Mouse (Mus musculus) MEL (cell line): ENCODE data around the gene Ttc1. TPM values are rescaled to one million over a fixed set of nuclear protein-coding genes. Genes with fewer than 3 reads are reported as not detected.

ENCODE experiments used
- DNase-seq: peaks from one replicate; pipeline ENCODE4 v3.0.0; 2011; ENCODE audit warnings: low read depth, low spot score
- H3K27ac ChIP-seq: 2 replicates; pipeline ENCODE4 v1.5.1; 2012; ENCODE audit warnings: low read depth, mild to moderate bottlenecking, control low read depth, low read length, moderate library complexity; ENCODE audit not compliant: control insufficient read depth
- H3K27me3 ChIP-seq, 2 experiments: fragments of 150-350 bp in 1 of 2; sonication (generic) in 1 of 2; 2 replicates each; pipeline ENCODE4 v1.6.1; 2012; ENCODE audit warnings: low read length in 2 of 2, mild to moderate bottlenecking in 2 of 2, improper control_type of control experiment in 1 of 2, moderate library complexity in 1 of 2; ENCODE audit not compliant: insufficient read depth in 2 of 2, control insufficient read depth in 1 of 2
- H3K36me3 ChIP-seq, 2 experiments: 2 replicates each; pipeline ENCODE4 v1.6.1; 2012 to 2014; ENCODE audit warnings: low read length in 2 of 2, improper control_type of control experiment in 1 of 2, inconsistent platforms in 1 of 2, mild to moderate bottlenecking in 1 of 2; ENCODE audit not compliant: insufficient read depth in 2 of 2, control insufficient read depth in 1 of 2
- H3K4me1 ChIP-seq, 2 experiments: fragments of 150-350 bp in 1 of 2; sonication (generic) in 1 of 2; 2 replicates each; pipeline ENCODE4 v1.6.1; 2012; ENCODE audit warnings: low read length in 2 of 2, improper control_type of control experiment in 1 of 2, mild to moderate bottlenecking in 1 of 2; ENCODE audit not compliant: insufficient read depth in 2 of 2, control insufficient read depth in 1 of 2
- H3K4me3 ChIP-seq, 2 experiments: fragments of 150-350 bp in 1 of 2; sonication (generic) in 1 of 2; 2 replicates each; pipeline ENCODE4 v1.5.1; 2012; ENCODE audit warnings: low read depth in 2 of 2, low read length in 2 of 2, mild to moderate bottlenecking in 2 of 2, moderate library complexity in 2 of 2, control low read depth in 1 of 2, improper control_type of control experiment in 1 of 2; ENCODE audit not compliant: control insufficient read depth in 1 of 2, insufficient read depth in 1 of 2
- H3K79me2 ChIP-seq: 2 replicates; pipeline ENCODE4 v1.6.1; 2012; ENCODE audit warnings: mild to moderate bottlenecking, low read length, moderate library complexity; ENCODE audit not compliant: control insufficient read depth, poor library complexity, insufficient read depth
- H3K9ac ChIP-seq: 2 replicates; pipeline ENCODE4 v1.6.1; 2012; ENCODE audit warnings: low read depth, mild to moderate bottlenecking, control low read depth, low read length, moderate library complexity; ENCODE audit not compliant: control insufficient read depth, poor library complexity, severe bottlenecking
- H3K9me3 ChIP-seq: fragments of 150-350 bp; sonication (generic); replicated peaks from 2 replicates; pipeline ENCODE4 v1.6.1; 2012; ENCODE audit warnings: mild to moderate bottlenecking, low read length, improper control_type of control experiment, moderate library complexity; ENCODE audit not compliant: insufficient read depth
- CHD2 ChIP-seq: IDR thresholded peaks from 2 replicates; pipeline ENCODE4 v1.6.1; 2011; ENCODE audit warnings: low read length, improper control_type of control experiment
- E2F4 ChIP-seq: IDR thresholded peaks from 2 replicates; pipeline ENCODE4 v1.6.1; 2011; ENCODE audit warnings: low read depth, low read length, improper control_type of control experiment, borderline replicate concordance
- ELF1 ChIP-seq: IDR thresholded peaks from 2 replicates; pipeline ENCODE4 v1.6.1; 2014; ENCODE audit warnings: low read depth, mild to moderate bottlenecking, inconsistent platforms, low read length, improper control_type of control experiment, moderate library complexity
- EP300 ChIP-seq, 2 experiments: IDR thresholded peaks; 2 replicates each; pipeline ENCODE4 v1.6.1; 2011; ENCODE audit warnings: improper control_type of control experiment in 2 of 2, low read length in 2 of 2, low read depth in 1 of 2, mild to moderate bottlenecking in 1 of 2
- ETS1 ChIP-seq: IDR thresholded peaks from 2 replicates; pipeline ENCODE4 v1.6.1; 2012; ENCODE audit warnings: low read depth, mild to moderate bottlenecking, inconsistent platforms, low read length, improper control_type of control experiment, moderate library complexity
- GATA1 ChIP-seq: IDR thresholded peaks from 2 replicates; pipeline ENCODE4 v1.6.1; 2011; ENCODE audit warnings: low read depth, low read length, improper control_type of control experiment
- JUND ChIP-seq: IDR thresholded peaks from 2 replicates; pipeline ENCODE4 v1.6.1; 2011; ENCODE audit warnings: low read depth, mild to moderate bottlenecking, improper control_type of control experiment, low read length
- KAT2A ChIP-seq: conservative IDR thresholded peaks from 2 replicates; pipeline ENCODE4 v1.6.1; 2012; ENCODE audit warnings: low read depth, low read length, improper control_type of control experiment, inconsistent platforms
- MAFK ChIP-seq: IDR thresholded peaks from 2 replicates; pipeline ENCODE4 v1.6.1; 2011; ENCODE audit warnings: low read depth, mild to moderate bottlenecking, low read length, improper control_type of control experiment, borderline replicate concordance
- MAX ChIP-seq: IDR thresholded peaks from 2 replicates; pipeline ENCODE4 v1.6.1; 2011; ENCODE audit warnings: low read length, improper control_type of control experiment
- MEF2A ChIP-seq: IDR thresholded peaks from 2 replicates; pipeline ENCODE4 v1.6.1; 2014; ENCODE audit warnings: low read depth, mild to moderate bottlenecking, inconsistent platforms, low read length, improper control_type of control experiment; ENCODE audit not compliant: poor library complexity, insufficient replicate concordance, severe bottlenecking; ENCODE audit errors: extremely low read depth
- MXI1 ChIP-seq: IDR thresholded peaks from 2 replicates; pipeline ENCODE4 v1.6.1; 2011; ENCODE audit warnings: mild to moderate bottlenecking, low read depth, low read length, improper control_type of control experiment
- MYB ChIP-seq: IDR thresholded peaks from 2 replicates; pipeline ENCODE4 v1.6.1; 2011; ENCODE audit warnings: mild to moderate bottlenecking, low read depth, low read length, improper control_type of control experiment
- MYC ChIP-seq: IDR thresholded peaks from 2 replicates; pipeline ENCODE4 v1.6.1; 2011; ENCODE audit warnings: low read depth, mild to moderate bottlenecking, low read length, improper control_type of control experiment, moderate library complexity
- NELFE ChIP-seq: IDR thresholded peaks from 2 replicates; pipeline ENCODE4 v1.6.1; 2011; ENCODE audit warnings: low read depth, low read length, improper control_type of control experiment
- POLR2A ChIP-seq, 2 experiments: IDR thresholded peaks; 2 replicates each; pipeline ENCODE4 v1.6.1; 2011 to 2012; ENCODE audit warnings: low read length in 2 of 2, mild to moderate bottlenecking in 2 of 2, control low read depth in 1 of 2, improper control_type of control experiment in 1 of 2, low read depth in 1 of 2, moderate library complexity in 1 of 2; ENCODE audit not compliant: control insufficient read depth in 1 of 2, insufficient read depth in 1 of 2, poor library complexity in 1 of 2
- POLR2AphosphoS5 ChIP-seq: IDR thresholded peaks from 2 replicates; pipeline ENCODE4 v1.6.1; 2012; ENCODE audit warnings: low read depth, borderline replicate concordance, mild to moderate bottlenecking, inconsistent platforms, low read length, moderate library complexity, mixed read lengths
- RCOR1 ChIP-seq: IDR thresholded peaks from 2 replicates; pipeline ENCODE4 v1.6.1; 2012; ENCODE audit warnings: low read depth, mild to moderate bottlenecking, inconsistent platforms, low read length, improper control_type of control experiment
- TAL1 ChIP-seq: IDR thresholded peaks from 2 replicates; pipeline ENCODE4 v1.6.1; 2012; ENCODE audit warnings: mild to moderate bottlenecking, inconsistent platforms, low read length, moderate library complexity, mixed read lengths
- TBP ChIP-seq: IDR thresholded peaks from 2 replicates; pipeline ENCODE4 v1.8.0; 2011; ENCODE audit warnings: low read depth, low read length, improper control_type of control experiment
- UBTF ChIP-seq: IDR thresholded peaks from 2 replicates; pipeline ENCODE4 v1.6.1; 2012; ENCODE audit warnings: low read depth, mild to moderate bottlenecking, inconsistent platforms, low read length, improper control_type of control experiment, moderate library complexity, borderline replicate concordance; ENCODE audit not compliant: insufficient read depth
- USF1 ChIP-seq: IDR thresholded peaks from 2 replicates; pipeline ENCODE4 v1.6.1; 2014; ENCODE audit warnings: low read depth, mild to moderate bottlenecking, inconsistent platforms, low read length, improper control_type of control experiment, moderate library complexity
- USF2 ChIP-seq, 2 experiments: IDR thresholded peaks; 2 replicates each; pipeline ENCODE4 v1.6.1; 2011 to 2012; ENCODE audit warnings: improper control_type of control experiment in 2 of 2, low read length in 2 of 2, borderline replicate concordance in 1 of 2, inconsistent platforms in 1 of 2, low read depth in 1 of 2, mild to moderate bottlenecking in 1 of 2; ENCODE audit not compliant: insufficient read depth in 1 of 2
- ZC3H11A ChIP-seq: IDR thresholded peaks from 2 replicates; pipeline ENCODE4 v1.6.1; 2012; ENCODE audit warnings: low read depth, mild to moderate bottlenecking, inconsistent platforms, low read length, improper control_type of control experiment
- ZMIZ1 ChIP-seq: IDR thresholded peaks from 2 replicates; pipeline ENCODE4 v1.6.1; 2012; ENCODE audit warnings: low read depth, mild to moderate bottlenecking, inconsistent platforms, low read length, improper control_type of control experiment, moderate library complexity
- ZNF384 ChIP-seq: IDR thresholded peaks from 2 replicates; pipeline ENCODE4 v1.6.1; 2012; ENCODE audit warnings: low read depth, mild to moderate bottlenecking, inconsistent platforms, low read length, improper control_type of control experiment
- polyA plus RNA-seq, 2 experiments: library from polyadenylated mRNA; stranded (reverse) in 1 of 2; unstranded in 1 of 2; fragments of >175 nt in 1 of 2; fragments of >200 nt in 1 of 2; gene quantifications; 2 replicates each; pipeline versions ENCODE4 v1.2.1 to v1.2.4; 2012; ENCODE audit warnings: low replicate concordance in 2 of 2, low read depth in 1 of 2; ENCODE audit not compliant: insufficient read length in 2 of 2, insufficient read depth in 1 of 2, missing spikeins in 1 of 2
- total RNA-seq: library from RNA; depleted of rRNA; stranded (reverse); fragments of 300-350 nt; gene quantifications from 2 replicates; pipeline ENCODE4 v1.2.3, GENCODE M21; 2012

Ttc1 gene
- total and polyA plus RNA-seq, 3 experiments: 68.6 to 117 TPM; not detected in 1

DNA sequence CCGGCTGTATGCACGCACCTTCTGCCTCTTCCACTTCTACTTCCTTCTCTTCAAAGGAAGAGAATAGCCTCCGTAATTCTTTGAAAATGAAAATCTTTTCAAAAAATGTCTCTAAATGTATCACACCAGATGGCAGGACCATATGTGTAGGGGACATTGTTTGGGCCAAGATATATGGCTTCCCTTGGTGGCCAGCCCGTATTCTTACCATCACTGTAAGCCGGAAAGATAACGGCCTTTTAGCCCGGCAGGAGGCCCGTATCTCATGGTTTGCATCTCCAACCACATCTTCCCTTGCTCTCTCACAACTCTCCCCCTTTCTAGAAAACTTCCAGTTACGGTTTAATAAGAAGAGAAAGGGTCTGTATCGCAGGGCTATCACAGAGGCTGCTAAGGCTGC, 42.1 kb downstream of the Ttc1 start:
- H3K79me2 ChIP-seq: peaks cover 7% of the 10 kb centered on the region; the same call in 1 of the 2 replicates
- H3K27ac ChIP-seq: no peak overlapping the region
- no peak overlapping the region for H3K4me3 ChIP-seq
- H3K9ac ChIP-seq: no peak overlapping the region
- H3K4me1 ChIP-seq: peaks cover 4 to 7% of the 10 kb centered on the region in 2 experiments; a peak in 3 of 4 replicates
- TF ChIP-seq MAX: no peak
- no peak for TF ChIP-seq USF1
- TF ChIP-seq MYB: no peak
- no peak for TF ChIP-seq ETS1
- TF ChIP-seq, all 39 proteins: peak for 0
- no peaks in the 10 kb centered on the region for H3K9me3 ChIP-seq
- no peaks in the 10 kb centered on the region for H3K27me3 ChIP-seq
- peaks cover 23 to 26% of the 10 kb centered on the region in 2 experiments for H3K36me3 ChIP-seq
- DNase-seq: no peak

- no peak overlapping the region for H3K27ac ChIP-seq
- H3K4me3 ChIP-seq: no peak overlapping the region
- peaks cover 33 to 34% of the 10 kb centered on the region in 2 experiments for H3K36me3 ChIP-seq
- peak; percentile 32 for DNase-seq
- TF ChIP-seq GATA1: no peak
- no peak for TF ChIP-seq JUND
- TF ChIP-seq MAX: no peak
- TF ChIP-seq RCOR1: no peak
- no peak for TF ChIP-seq TBP
- TF ChIP-seq MAFK: no peak
- no peak for TF ChIP-seq NELFE
- TF ChIP-seq KAT2A: no peak
- TF ChIP-seq UBTF: no peak
- no peak for TF ChIP-seq ELF1
- TF ChIP-seq, all 39 proteins: peak for 0
- Histone ChIP-seq H3K4me1 (peaks cover 4 to 9% of the 10 kb centered on the region in 2 experiments; a peak in 3 of 4 replicates), H3K9ac (no peak overlapping the region), H3K9me3 (no peaks in the 10 kb centered on the region), H3K79me2 (peaks cover 11% of the 10 kb centered on the region; the same call in 1 of the 2 replicates), H3K27me3 (no peaks in the 10 kb centered on the region)
Observed at GRCm38 (mm10) chr11:43703552-43703951, 44.3 kb downstream of the Ttc1 start.

DNA sequence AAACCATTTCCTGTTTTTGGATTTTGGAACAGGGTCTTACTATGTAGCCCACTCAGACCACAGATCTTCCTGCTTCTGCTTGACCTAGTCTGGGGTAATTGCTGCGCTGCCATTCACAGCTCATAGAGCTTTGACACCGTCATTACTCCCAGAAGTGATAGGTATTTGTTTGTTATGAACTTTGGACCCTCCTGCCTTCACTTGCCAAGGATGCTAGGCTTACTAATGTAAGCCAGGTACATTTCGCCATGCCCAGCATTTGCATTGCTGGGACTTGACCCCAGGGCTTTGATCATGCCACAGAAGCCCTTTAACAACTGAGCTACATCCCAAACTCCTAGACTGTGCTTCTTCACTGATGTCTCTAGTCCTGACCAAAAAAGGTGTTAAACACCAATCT, 47.5 kb downstream of the Ttc1 start:
- H3K36me3 ChIP-seq: peaks cover 25% of the 10 kb centered on the region in 2 experiments
- H3K9ac ChIP-seq: no peak overlapping the region
- DNase-seq: no peak

More for the DNA sequence above, 47.5 kb downstream of the Ttc1 start:
- Histone ChIP-seq H3K4me3 (no peak overlapping the region), H3K9me3 (no peaks in the 10 kb centered on the region), H3K27me3 (no peaks in the 10 kb centered on the region), H3K79me2 (peaks cover 18% of the 10 kb centered on the region; the same call in 1 of the 2 replicates), H3K4me1 (peaks cover 4% of the 10 kb centered on the region in 2 experiments; a peak in 2 of 4 replicates), H3K27ac (no peak overlapping the region)
- TF ChIP-seq MEF2A: no peak
- TF ChIP-seq POLR2A (IDR thresholded peaks at IDR 0.05; ENCODE audit: control insufficient read depth in 1 of 2, insufficient read depth in 1 of 2, low read depth in 1 of 2, low read length in 2 of 2, poor library complexity in 1 of 2): no peak
- TF ChIP-seq UBTF: no peak
- TF ChIP-seq E2F4: no peak
- no peak for TF ChIP-seq ZC3H11A
- TF ChIP-seq POLR2AphosphoS5: no peak
- no peak for TF ChIP-seq MAX
- TF ChIP-seq KAT2A: no peak
- TF ChIP-seq TAL1: no peak
- TF ChIP-seq USF2 (IDR thresholded peaks at IDR 0.05; ENCODE audit: borderline replicate concordance in 1 of 2, insufficient read depth in 1 of 2, low read depth in 1 of 2, low read length in 2 of 2): no peak
- no peak for TF ChIP-seq ZNF384
- TF ChIP-seq CHD2: no peak
- no peak for TF ChIP-seq MYC
- no peak for TF ChIP-seq EP300 (IDR thresholded peaks at IDR 0.05; ENCODE audit: low read depth in 1 of 2, low read length in 2 of 2)
- no peak for TF ChIP-seq MXI1
- no peak for TF ChIP-seq ZMIZ1
- no peak for TF ChIP-seq JUND
- no peak for TF ChIP-seq ETS1
